Mouse (Mus musculus): ENCODE measurements around the gene Ythdf2. TPM values are rescaled to one million over a fixed set of nuclear protein-coding genes. Genes with fewer than 3 reads are reported as not detected.

Ythdf2 gene
- polyA plus RNA-seq, 2 experiments = 32.3 to 109 TPM

DNA sequence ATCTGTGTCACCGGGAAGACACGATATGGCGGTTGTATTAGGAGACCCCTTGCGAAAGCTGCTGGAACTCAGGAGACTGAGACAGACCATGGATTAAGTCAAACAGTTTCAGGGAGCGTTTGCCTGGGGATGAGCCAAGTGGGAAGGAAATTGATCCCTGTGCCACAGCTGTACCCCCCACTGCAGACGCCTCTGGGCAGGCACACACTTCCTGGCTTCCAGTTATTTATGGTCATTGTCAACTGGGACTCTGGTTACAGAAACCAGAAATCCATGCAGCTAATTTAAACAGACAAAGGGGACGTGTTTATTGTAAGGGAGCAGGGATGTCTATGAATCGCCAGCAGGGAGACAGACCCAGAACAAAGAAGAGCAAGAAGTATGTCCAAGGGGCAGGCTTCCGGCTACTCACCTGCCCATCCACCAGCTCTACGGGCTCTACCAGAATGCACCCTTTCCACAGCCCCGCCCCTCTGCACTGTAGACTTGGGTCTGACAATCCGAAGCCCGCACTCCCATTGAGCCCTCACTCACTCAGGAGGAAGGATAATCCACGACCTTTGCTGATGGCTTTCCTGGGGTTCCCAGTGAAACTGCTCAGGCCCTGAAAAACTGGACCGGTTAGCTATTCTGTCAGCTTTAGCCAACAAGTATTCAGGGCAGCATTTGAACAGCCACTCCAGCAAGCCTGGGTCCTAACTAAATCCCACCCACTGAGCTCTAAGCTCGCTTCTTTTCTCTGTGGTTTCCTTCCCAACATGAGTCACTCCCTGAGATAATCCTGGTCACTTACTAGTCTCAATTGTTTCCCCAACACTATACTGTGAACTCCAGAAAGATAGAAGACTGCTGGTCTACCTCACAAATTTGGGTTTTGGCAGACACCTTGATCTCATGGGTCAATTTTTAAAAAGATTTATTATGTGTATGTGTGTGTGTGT, 45.5 kb downstream of the Ythdf2 start:
- ATAC-seq (ENCODE audit: low FRiP score, low read depth) = no peak
- no peaks in the 10 kb centered on the region for H3K27me3 ChIP-seq (ENCODE audit: control insufficient read depth, insufficient read depth, low read length)
- no peak overlapping the region for H3K4me3 ChIP-seq (replicated peaks; ENCODE audit: low read length)
- H3K9ac ChIP-seq (ENCODE audit: low read depth, low read length, severe bottlenecking) = no peak overlapping the region
- TF ChIP-seq POLR2A (IDR thresholded peaks at IDR 0.05; ENCODE audit: borderline replicate concordance, extremely low read depth, insufficient read depth, insufficient read length) = no peak
- H3K9me3 ChIP-seq (ENCODE audit: control insufficient read depth, low read length) = no peaks in the 10 kb centered on the region
- H3K4me2 ChIP-seq (replicated peaks; ENCODE audit: low read depth, low read length, severe bottlenecking) = no peak overlapping the region
- no peak for DNase-seq (ENCODE audit: low spot score)
- WGBS = 57% methylated on average over 16 of the region's 16 CpGs
- no peaks in the 10 kb centered on the region for H3K36me3 ChIP-seq (ENCODE audit: control insufficient read depth, insufficient read depth, low read length)
- peaks cover 5% of the 10 kb centered on the region; the same call in 1 of the 2 replicates for H3K4me1 ChIP-seq (ENCODE audit: control insufficient read depth, insufficient read depth, low read length)
- no peak overlapping the region for H3K27ac ChIP-seq (replicated peaks; ENCODE audit: low read depth, low read length)

DNA sequence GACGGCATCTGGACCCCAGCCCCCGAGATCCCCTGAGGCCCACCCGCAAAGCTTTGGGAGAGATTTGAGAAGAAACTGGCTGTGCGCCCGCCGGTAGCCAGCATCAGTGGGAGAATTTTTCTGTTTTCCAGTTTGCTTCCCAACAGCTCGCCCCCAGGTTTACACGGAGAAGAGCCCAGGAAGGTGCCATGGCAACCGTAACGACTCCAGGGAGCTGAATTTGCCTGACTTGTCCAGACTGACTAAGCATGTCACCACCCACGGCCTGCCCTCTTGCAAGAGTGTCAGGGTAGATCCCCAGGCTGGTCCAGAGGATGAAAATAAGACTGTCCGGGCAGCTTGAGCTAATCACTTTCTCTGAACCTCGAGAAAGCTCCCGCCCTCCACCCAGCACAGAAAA, 46.4 kb downstream of the Ythdf2 start:
- DNase-seq (ENCODE audit: low spot score) (no peak), ATAC-seq (ENCODE audit: low FRiP score, low read depth) (no peak)
- Histone ChIP-seq H3K9me3 (ENCODE audit: control insufficient read depth, low read length) (no peaks in the 10 kb centered on the region), H3K4me3 (replicated peaks; ENCODE audit: low read length) (no peak overlapping the region), H3K27ac (replicated peaks; ENCODE audit: low read depth, low read length) (no peak overlapping the region), H3K4me2 (replicated peaks; ENCODE audit: low read depth, low read length, severe bottlenecking) (no peak overlapping the region), H3K9ac (ENCODE audit: low read depth, low read length, severe bottlenecking) (no peak overlapping the region), H3K36me3 (ENCODE audit: control insufficient read depth, insufficient read depth, low read length) (no peaks in the 10 kb centered on the region), H3K4me1 (ENCODE audit: control insufficient read depth, insufficient read depth, low read length) (peaks cover 5% of the 10 kb centered on the region; the same call in 1 of the 2 replicates), H3K27me3 (ENCODE audit: control insufficient read depth, insufficient read depth, low read length) (no peaks in the 10 kb centered on the region)
- 43% methylated on average over 14 of the region's 14 CpGs for WGBS
- no peak for TF ChIP-seq POLR2A (IDR thresholded peaks at IDR 0.05; ENCODE audit: borderline replicate concordance, extremely low read depth, insufficient read depth, insufficient read length)

DNA sequence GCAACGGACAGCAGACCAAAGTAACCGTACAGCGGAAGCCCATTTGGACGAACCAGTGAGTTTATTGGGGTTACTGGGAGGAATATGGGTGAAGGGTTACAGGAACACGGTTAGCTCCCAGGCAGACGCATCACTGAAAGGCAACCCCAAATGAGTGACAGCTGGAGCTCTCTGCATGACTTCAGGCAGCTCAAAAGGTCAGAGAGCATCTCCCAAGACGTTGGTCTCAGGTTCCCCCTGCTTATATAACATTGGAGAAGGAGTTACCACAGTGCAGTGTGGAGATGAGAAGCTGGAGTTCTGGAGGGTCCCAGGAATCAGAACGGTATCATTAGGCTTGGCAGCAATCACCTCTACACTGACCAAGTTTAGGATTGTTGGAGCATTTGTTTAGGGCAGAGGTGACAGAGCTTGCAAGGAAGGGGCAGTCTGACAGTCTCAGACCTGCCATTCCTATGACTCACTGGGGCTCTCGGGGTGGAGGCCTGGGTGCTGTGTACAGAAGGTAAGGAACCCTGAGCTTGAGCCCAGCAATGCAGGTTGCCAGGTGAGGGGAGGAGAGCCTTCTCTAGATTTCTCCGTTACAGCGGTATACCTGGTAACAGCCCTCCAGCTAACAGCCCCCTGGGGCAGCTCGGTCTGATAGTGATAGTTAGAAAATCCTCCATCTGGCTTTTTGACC, 55.0 kb downstream of the Ythdf2 start:
- no peak for TF ChIP-seq POLR2A (IDR thresholded peaks at IDR 0.05; ENCODE audit: borderline replicate concordance, extremely low read depth, insufficient read depth, insufficient read length)
- no peak for DNase-seq (ENCODE audit: low spot score)
- Histone ChIP-seq H3K27ac (replicated peaks; ENCODE audit: low read depth, low read length) (no peak overlapping the region), H3K4me3 (replicated peaks; ENCODE audit: low read length) (no peak overlapping the region), H3K9ac (ENCODE audit: low read depth, low read length, severe bottlenecking) (no peak overlapping the region), H3K9me3 (ENCODE audit: control insufficient read depth, low read length) (0 out of 2 replicates have a peak, but pooled peaks cover 3% of the 10 kb centered on the region), H3K27me3 (ENCODE audit: control insufficient read depth, insufficient read depth, low read length) (no peaks in the 10 kb centered on the region), H3K4me2 (replicated peaks; ENCODE audit: low read depth, low read length, severe bottlenecking) (no peak overlapping the region), H3K4me1 (ENCODE audit: control insufficient read depth, insufficient read depth, low read length) (no peaks in the 10 kb centered on the region; the same call in 1 of the 2 replicates), H3K36me3 (ENCODE audit: control insufficient read depth, insufficient read depth, low read length) (no peaks in the 10 kb centered on the region)
- WGBS = 50% methylated on average over 12 of the region's 12 CpGs
- ATAC-seq (ENCODE audit: low FRiP score, low read depth) = no peak

DNA sequence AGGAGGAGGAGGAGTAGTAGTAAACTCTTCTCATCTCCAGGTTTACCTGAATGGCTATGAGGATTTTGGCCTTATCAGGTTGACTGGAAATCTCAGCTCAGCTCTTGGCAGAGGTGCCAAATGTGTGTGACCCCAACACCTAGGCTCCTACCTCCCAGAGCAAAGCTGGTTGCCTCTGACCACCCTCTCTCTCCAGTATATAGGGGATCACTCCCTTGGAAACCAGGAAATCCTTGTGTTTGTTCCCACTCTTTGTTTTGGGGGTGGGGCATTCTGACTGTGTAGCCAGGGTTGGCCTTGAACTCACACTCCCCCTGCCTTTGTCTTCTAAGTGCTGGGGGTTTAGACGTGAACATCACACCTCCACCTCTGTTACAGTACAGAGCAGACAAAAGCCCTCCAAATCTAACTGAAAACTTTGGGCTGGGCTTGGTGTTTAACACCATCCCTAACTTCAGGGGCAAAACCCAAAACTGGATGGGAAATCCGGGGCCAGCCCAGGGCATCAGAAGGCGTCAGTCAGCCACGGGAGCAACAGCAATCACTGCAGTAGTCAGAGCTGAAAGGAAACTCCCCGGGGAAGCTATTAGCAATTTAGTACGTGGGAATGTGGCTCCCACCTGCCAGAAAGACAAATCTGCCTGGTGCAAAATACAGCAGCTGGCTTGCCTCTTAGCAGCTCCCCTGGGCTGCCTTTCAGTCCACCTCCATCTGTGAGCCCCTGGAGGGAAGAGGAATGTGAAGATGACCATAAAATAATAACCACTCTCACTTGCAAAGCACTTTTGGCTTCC, 57.0 kb downstream of the Ythdf2 start:
- Histone ChIP-seq H3K4me1 (ENCODE audit: control insufficient read depth, insufficient read depth, low read length) (no peaks in the 10 kb centered on the region; the same call in 1 of the 2 replicates), H3K4me3 (replicated peaks; ENCODE audit: low read length) (no peak overlapping the region), H3K9me3 (ENCODE audit: control insufficient read depth, low read length) (0 out of 2 replicates have a peak, but pooled peaks cover 3% of the 10 kb centered on the region), H3K36me3 (ENCODE audit: control insufficient read depth, insufficient read depth, low read length) (no peaks in the 10 kb centered on the region), H3K9ac (ENCODE audit: low read depth, low read length, severe bottlenecking) (no peak overlapping the region), H3K4me2 (replicated peaks; ENCODE audit: low read depth, low read length, severe bottlenecking) (no peak overlapping the region), H3K27me3 (ENCODE audit: control insufficient read depth, insufficient read depth, low read length) (no peaks in the 10 kb centered on the region), H3K27ac (replicated peaks; ENCODE audit: low read depth, low read length) (no peak overlapping the region)
- DNase-seq (ENCODE audit: low spot score) (no peak), ATAC-seq (ENCODE audit: low FRiP score, low read depth) (no peak)
- no peak for TF ChIP-seq POLR2A (IDR thresholded peaks at IDR 0.05; ENCODE audit: borderline replicate concordance, extremely low read depth, insufficient read depth, insufficient read length)
- WGBS = 3% methylated on average over 6 of the region's 6 CpGs

DNA sequence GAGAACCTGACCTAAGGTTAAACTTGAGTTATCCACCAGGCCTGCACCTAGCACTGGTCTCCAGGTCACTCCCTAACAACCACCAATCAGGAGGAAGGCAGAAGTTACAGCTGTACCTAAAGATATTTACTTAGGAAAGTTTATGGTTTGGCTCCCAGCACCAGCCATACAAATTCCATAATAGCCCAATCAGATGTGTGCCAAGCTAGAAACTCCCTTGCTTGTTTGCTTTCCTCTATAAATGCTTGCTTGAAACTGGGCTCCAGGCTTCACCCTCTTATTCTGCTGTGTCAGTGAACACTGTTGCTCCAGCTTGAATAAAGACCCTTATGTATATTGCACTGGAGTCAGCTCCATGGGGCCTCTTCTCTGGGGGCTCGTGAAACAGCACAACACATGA, 60.4 kb downstream of the Ythdf2 start:
- no peak for DNase-seq (ENCODE audit: low spot score)
- ATAC-seq (ENCODE audit: low FRiP score, low read depth) = peak; percentile 62; the same call in 1 of the 2 replicates
- H3K4me2 ChIP-seq (replicated peaks; ENCODE audit: low read depth, low read length, severe bottlenecking) = no peak overlapping the region
- H3K4me3 ChIP-seq (replicated peaks; ENCODE audit: low read length) = no peak overlapping the region
- no peak for TF ChIP-seq POLR2A (IDR thresholded peaks at IDR 0.05; ENCODE audit: borderline replicate concordance, extremely low read depth, insufficient read depth, insufficient read length)
- no peaks in the 10 kb centered on the region for H3K36me3 ChIP-seq (ENCODE audit: control insufficient read depth, insufficient read depth, low read length)
- H3K27me3 ChIP-seq (ENCODE audit: control insufficient read depth, insufficient read depth, low read length) = no peaks in the 10 kb centered on the region
- 0 out of 2 replicates have a peak, but pooled peaks cover 3% of the 10 kb centered on the region for H3K9me3 ChIP-seq (ENCODE audit: control insufficient read depth, low read length)
- no peaks in the 10 kb centered on the region; the same call in 1 of the 2 replicates for H3K4me1 ChIP-seq (ENCODE audit: control insufficient read depth, insufficient read depth, low read length)
- WGBS = 55% methylated on average over 1 of the region's 1 CpGs
- no peak overlapping the region for H3K27ac ChIP-seq (replicated peaks; ENCODE audit: low read depth, low read length)
- no peak overlapping the region for H3K9ac ChIP-seq (ENCODE audit: low read depth, low read length, severe bottlenecking)

All from limb, embryonic 14.5 days (tissue).